Mouse (Mus musculus): ENCODE results near the gene Sema4c. TPM values are rescaled to one million over a fixed set of nuclear protein-coding genes. Genes with fewer than 3 reads are reported as not detected.

Sema4c gene
- polyA plus RNA-seq, 1 experiment = 8.0 TPM

GRCm38 (mm10) chr1:36580384-36581207, 22.4 kb upstream of the Sema4c start:
- H3K27me3 ChIP-seq (replicated peaks; ENCODE audit: control insufficient read depth, insufficient read depth, low read length) = no peaks in the 10 kb centered on the region
- peak overlapping the region; percentile 43; the same call in 1 of the 2 replicates for H3K27ac ChIP-seq (ENCODE audit: insufficient read depth, low read depth, low read length)
- peak overlapping the region; percentile 27 for H3K4me3 ChIP-seq (ENCODE audit: insufficient read depth, low read depth, low read length)
- DNase-seq = peak; percentile 38
- peaks cover 15% of the 10 kb centered on the region; the same call in 1 of the 2 replicates for H3K4me1 ChIP-seq (ENCODE audit: control insufficient read depth, insufficient read depth, low read length)
- 8% methylated on average over 17 of the region's 17 CpGs for WGBS
- H3K36me3 ChIP-seq (ENCODE audit: control insufficient read depth, insufficient read depth, low read length) = no peaks in the 10 kb centered on the region
- TF ChIP-seq CTCF (conservative IDR thresholded peaks at IDR 0.05; ENCODE audit: insufficient read depth, insufficient read length, low read depth, low read length) = no peak
- TF ChIP-seq POLR2A (IDR thresholded peaks at IDR 0.05; ENCODE audit: low read depth, low read length) = peak; percentile 7

GRCm38 (mm10) chr1:36579974-36580383, 21.8 kb upstream of the Sema4c start:
- Histone ChIP-seq H3K4me3 (ENCODE audit: insufficient read depth, low read depth, low read length) (no peak overlapping the region), H3K27me3 (replicated peaks; ENCODE audit: control insufficient read depth, insufficient read depth, low read length) (no peaks in the 10 kb centered on the region), H3K36me3 (ENCODE audit: control insufficient read depth, insufficient read depth, low read length) (no peaks in the 10 kb centered on the region), H3K4me1 (ENCODE audit: control insufficient read depth, insufficient read depth, low read length) (peaks cover 15% of the 10 kb centered on the region; the same call in 1 of the 2 replicates), H3K27ac (ENCODE audit: insufficient read depth, low read depth, low read length) (no peak overlapping the region)
- no peak for TF ChIP-seq POLR2A (IDR thresholded peaks at IDR 0.05; ENCODE audit: low read depth, low read length)
- TF ChIP-seq CTCF (conservative IDR thresholded peaks at IDR 0.05; ENCODE audit: insufficient read depth, insufficient read length, low read depth, low read length) = no peak
- 43% methylated on average over 6 of the region's 6 CpGs for WGBS
- no peak for DNase-seq

- no peak overlapping the region for H3K27ac ChIP-seq (ENCODE audit: insufficient read depth, low read depth, low read length)
- no peaks in the 10 kb centered on the region for H3K36me3 ChIP-seq (ENCODE audit: control insufficient read depth, insufficient read depth, low read length)
- H3K4me3 ChIP-seq (ENCODE audit: insufficient read depth, low read depth, low read length) = no peak overlapping the region
- WGBS = 71% methylated on average over 6 of the region's 6 CpGs
- peaks cover 17% of the 10 kb centered on the region; the same call in 1 of the 2 replicates for H3K4me1 ChIP-seq (ENCODE audit: control insufficient read depth, insufficient read depth, low read length)
- TF ChIP-seq POLR2A (IDR thresholded peaks at IDR 0.05; ENCODE audit: low read depth, low read length) = no peak
- no peak for TF ChIP-seq CTCF (conservative IDR thresholded peaks at IDR 0.05; ENCODE audit: insufficient read depth, insufficient read length, low read depth, low read length)
- no peaks in the 10 kb centered on the region for H3K27me3 ChIP-seq (replicated peaks; ENCODE audit: control insufficient read depth, insufficient read depth, low read length)
- DNase-seq = no peak
These were observed 19.0 kb upstream of the Sema4c start for GRCm38 (mm10) chr1:36576991-36577675.

- DNase-seq = no peak
- H3K4me3 ChIP-seq (ENCODE audit: insufficient read depth, low read depth, low read length) = no peak overlapping the region
- no peaks in the 10 kb centered on the region for H3K27me3 ChIP-seq (replicated peaks; ENCODE audit: control insufficient read depth, insufficient read depth, low read length)
- peaks cover 8% of the 10 kb centered on the region; the same call in 1 of the 2 replicates for H3K4me1 ChIP-seq (ENCODE audit: control insufficient read depth, insufficient read depth, low read length)
- no peak overlapping the region for H3K27ac ChIP-seq (ENCODE audit: insufficient read depth, low read depth, low read length)
- 78% methylated on average over 6 of the region's 6 CpGs for WGBS
- no peaks in the 10 kb centered on the region for H3K36me3 ChIP-seq (ENCODE audit: control insufficient read depth, insufficient read depth, low read length)
- TF ChIP-seq CTCF (conservative IDR thresholded peaks at IDR 0.05; ENCODE audit: insufficient read depth, insufficient read length, low read depth, low read length) (no peak), POLR2A (IDR thresholded peaks at IDR 0.05; ENCODE audit: low read depth, low read length) (no peak)
These were observed 17.2 kb upstream of the Sema4c start for GRCm38 (mm10) chr1:36575347-36575746.

GRCm38 (mm10) chr1:36574196-36574955, 16.2 kb upstream of the Sema4c start:
- WGBS = 76% methylated on average over 5 of the region's 5 CpGs
- TF ChIP-seq CTCF (conservative IDR thresholded peaks at IDR 0.05; ENCODE audit: insufficient read depth, insufficient read length, low read depth, low read length) = no peak
- no peak for TF ChIP-seq POLR2A (IDR thresholded peaks at IDR 0.05; ENCODE audit: low read depth, low read length)
- H3K36me3 ChIP-seq (ENCODE audit: control insufficient read depth, insufficient read depth, low read length) = no peaks in the 10 kb centered on the region
- no peak for DNase-seq
- no peaks in the 10 kb centered on the region for H3K27me3 ChIP-seq (replicated peaks; ENCODE audit: control insufficient read depth, insufficient read depth, low read length)
- no peak overlapping the region for H3K4me3 ChIP-seq (ENCODE audit: insufficient read depth, low read depth, low read length)
- H3K27ac ChIP-seq (ENCODE audit: insufficient read depth, low read depth, low read length) = no peak overlapping the region
- 0 out of 2 replicates have a peak, but pooled peaks cover 2% of the 10 kb centered on the region for H3K4me1 ChIP-seq (ENCODE audit: control insufficient read depth, insufficient read depth, low read length)

- no peak overlapping the region for H3K4me3 ChIP-seq (ENCODE audit: insufficient read depth, low read depth, low read length)
- no peaks in the 10 kb centered on the region for H3K27me3 ChIP-seq (replicated peaks; ENCODE audit: control insufficient read depth, insufficient read depth, low read length)
- TF ChIP-seq CTCF (conservative IDR thresholded peaks at IDR 0.05; ENCODE audit: insufficient read depth, insufficient read length, low read depth, low read length) (no peak), POLR2A (IDR thresholded peaks at IDR 0.05; ENCODE audit: low read depth, low read length) (no peak)
- 85% methylated on average over 8 of the region's 8 CpGs for WGBS
- H3K27ac ChIP-seq (ENCODE audit: insufficient read depth, low read depth, low read length) = no peak overlapping the region
- 0 out of 2 replicates have a peak, but pooled peaks cover 2% of the 10 kb centered on the region for H3K4me1 ChIP-seq (ENCODE audit: control insufficient read depth, insufficient read depth, low read length)
- no peak for DNase-seq
- H3K36me3 ChIP-seq (ENCODE audit: control insufficient read depth, insufficient read depth, low read length) = no peaks in the 10 kb centered on the region
These were observed 15.4 kb upstream of the Sema4c start for GRCm38 (mm10) chr1:36573524-36573923.
